Mouse (Mus musculus): ENCODE data around the gene Aagab.

Aagab gene

GRCm38 (mm10) chr9:63602043-63602939, at the start of gene Aagab, which contains the start of gene Iqch:
Gene Aagab, plus strand, starts transcription at chr9:63602660.
Gene Iqch, minus strand, starts transcription at chr9:63602493.
- peak; percentile 86 for DNase-seq (ENCODE audit: low read depth, low spot score)

GRCm38 (mm10) chr9:63553628-63554027, 48.8 kb upstream of the Aagab start:
- DNase-seq (ENCODE audit: low read depth, low spot score) = peak; percentile 47

- peak; percentile 55 for DNase-seq (ENCODE audit: low read depth, low spot score)
Observed at GRCm38 (mm10) chr9:63555460-63555990, 46.9 kb upstream of the Aagab start.

GRCm38 (mm10) chr9:63556316-63556715, 46.1 kb upstream of the Aagab start:
- no peak for DNase-seq (ENCODE audit: low read depth, low spot score)

GRCm38 (mm10) chr9:63556933-63557332, 45.5 kb upstream of the Aagab start:
- DNase-seq (ENCODE audit: low read depth, low spot score) = no peak

GRCm38 (mm10) chr9:63561931-63562330, 40.5 kb upstream of the Aagab start:
- DNase-seq (ENCODE audit: low read depth, low spot score) = no peak

- no peak for DNase-seq (ENCODE audit: low read depth, low spot score)
Observed at GRCm38 (mm10) chr9:63563436-63563835, 39.0 kb upstream of the Aagab start.

- DNase-seq (ENCODE audit: low read depth, low spot score) = no peak
Observed at GRCm38 (mm10) chr9:63568314-63568713, 34.1 kb upstream of the Aagab start.

GRCm38 (mm10) chr9:63568808-63569207, 33.7 kb upstream of the Aagab start:
- DNase-seq (ENCODE audit: low read depth, low spot score) = peak; percentile 64

GRCm38 (mm10) chr9:63571895-63572294, 30.6 kb upstream of the Aagab start:
- DNase-seq (ENCODE audit: low read depth, low spot score) = no peak

- no peak for DNase-seq (ENCODE audit: low read depth, low spot score)
Observed at GRCm38 (mm10) chr9:63572874-63573273, 29.6 kb upstream of the Aagab start.

- no peak for DNase-seq (ENCODE audit: low read depth, low spot score)
Observed at GRCm38 (mm10) chr9:63577469-63577868, 25.0 kb upstream of the Aagab start.

GRCm38 (mm10) chr9:63579644-63580043, 22.8 kb upstream of the Aagab start:
- DNase-seq (ENCODE audit: low read depth, low spot score) = peak; percentile 27

GRCm38 (mm10) chr9:63580046-63580445, 22.4 kb upstream of the Aagab start:
- DNase-seq (ENCODE audit: low read depth, low spot score) = peak; percentile 89

- DNase-seq (ENCODE audit: low read depth, low spot score) = no peak
Observed at GRCm38 (mm10) chr9:63581778-63582177, 20.7 kb upstream of the Aagab start.

- no peak for DNase-seq (ENCODE audit: low read depth, low spot score)
Observed at GRCm38 (mm10) chr9:63585251-63585650, 17.2 kb upstream of the Aagab start.

- DNase-seq (ENCODE audit: low read depth, low spot score) = no peak
Observed at GRCm38 (mm10) chr9:63589209-63589608, 13.3 kb upstream of the Aagab start.

- no peak for DNase-seq (ENCODE audit: low read depth, low spot score)
Observed at GRCm38 (mm10) chr9:63590592-63590991, 11.9 kb upstream of the Aagab start.

GRCm38 (mm10) chr9:63591661-63592256, 10.7 kb upstream of the Aagab start:
- no peak for DNase-seq (ENCODE audit: low read depth, low spot score)

GRCm38 (mm10) chr9:63595032-63595431, 7.4 kb upstream of the Aagab start:
- DNase-seq (ENCODE audit: low read depth, low spot score) = no peak

- no peak for DNase-seq (ENCODE audit: low read depth, low spot score)
Observed at GRCm38 (mm10) chr9:63595652-63596051, 6.8 kb upstream of the Aagab start.

- DNase-seq (ENCODE audit: low read depth, low spot score) = no peak
Observed at GRCm38 (mm10) chr9:63596660-63597059, 5.8 kb upstream of the Aagab start.

- no peak for DNase-seq (ENCODE audit: low read depth, low spot score)
Observed at GRCm38 (mm10) chr9:63603849-63604248, 1.4 kb downstream of the Aagab start.
